Mouse (Mus musculus) G1E (cell line): ENCODE data around the gene Lzts2. TPM values are rescaled to one million over a fixed set of nuclear protein-coding genes. Genes with fewer than 3 reads are reported as not detected.

Experiments
- ATAC-seq: 2 replicates; pipeline ENCODE4 v1.8.0; 2016; ENCODE audit warnings: mild to moderate bottlenecking; ENCODE audit not compliant: insufficient number of reproducible peaks, poor library complexity, low FRiP score, severe bottlenecking; ENCODE audit errors: extremely low read depth
- DNase-seq: peaks from one replicate; pipeline ENCODE4 v3.0.0; 2012; ENCODE audit warnings: low spot score
- H3K27me3 ChIP-seq: 2 replicates; pipeline ENCODE4 v1.6.1; 2012; ENCODE audit warnings: mild to moderate bottlenecking, low read length, inconsistent platforms; ENCODE audit not compliant: insufficient read depth
- H3K36me3 ChIP-seq: replicated peaks from 2 replicates; pipeline ENCODE3; 2012; ENCODE audit warnings: mild to moderate bottlenecking, inconsistent platforms
- H3K4me1 ChIP-seq: 2 replicates; pipeline ENCODE4 v1.6.1; 2012; ENCODE audit warnings: low read depth, low read length, inconsistent platforms, mixed read lengths; ENCODE audit not compliant: insufficient read depth
- H3K4me3 ChIP-seq: 2 replicates; pipeline ENCODE4 v1.5.1; 2012; ENCODE audit warnings: low read depth, mild to moderate bottlenecking, inconsistent platforms, low read length, moderate library complexity, mixed read lengths
- H3K9me3 ChIP-seq: replicated peaks from 2 replicates; pipeline ENCODE4 v1.6.1; 2012; ENCODE audit warnings: inconsistent platforms
- CTCF ChIP-seq: IDR thresholded peaks from 2 replicates; pipeline ENCODE4 v1.5.1; 2012; ENCODE audit warnings: low read depth, low read length, inconsistent platforms, mixed read lengths
- GATA1 ChIP-seq: IDR thresholded peaks from 2 replicates; pipeline ENCODE4 v1.6.1; 2012; ENCODE audit warnings: borderline replicate concordance, low read length, inconsistent platforms, mixed read lengths
- GATA2 ChIP-seq: IDR thresholded peaks from 2 replicates; pipeline ENCODE4 v1.6.1; 2012; ENCODE audit warnings: low read depth, low read length, inconsistent platforms, borderline replicate concordance
- POLR2AphosphoS5 ChIP-seq: IDR thresholded peaks from 2 replicates; pipeline ENCODE4 v1.6.1; 2012; ENCODE audit warnings: low read depth, low read length, inconsistent platforms; ENCODE audit not compliant: insufficient replicate concordance
- TAL1 ChIP-seq: conservative IDR thresholded peaks from 2 replicates; pipeline ENCODE4 v1.6.1; 2012; ENCODE audit warnings: low read depth, low read length, inconsistent platforms, mixed read lengths
- polyA plus RNA-seq: library from polyadenylated mRNA; stranded (reverse); fragments of >175 nt; gene quantifications from 2 replicates; pipeline ENCODE4 v1.2.3, GENCODE M21; 2012
- total RNA-seq, 2 experiments: library from RNA; stranded (forward) in 1 of 2; stranded (reverse) in 1 of 2; fragments of 200-1000 nt in 1 of 2; fragments of >200 nt in 1 of 2; fragmentation: Nextera tagmentation in 1 of 2; gene quantifications; 2 replicates each; pipeline ENCODE4 v1.2.3; 2014 to 2017

Lzts2 gene
- total and polyA plus RNA-seq, 3 experiments: 21.7 to 122 (median 32.7) TPM

DNA sequence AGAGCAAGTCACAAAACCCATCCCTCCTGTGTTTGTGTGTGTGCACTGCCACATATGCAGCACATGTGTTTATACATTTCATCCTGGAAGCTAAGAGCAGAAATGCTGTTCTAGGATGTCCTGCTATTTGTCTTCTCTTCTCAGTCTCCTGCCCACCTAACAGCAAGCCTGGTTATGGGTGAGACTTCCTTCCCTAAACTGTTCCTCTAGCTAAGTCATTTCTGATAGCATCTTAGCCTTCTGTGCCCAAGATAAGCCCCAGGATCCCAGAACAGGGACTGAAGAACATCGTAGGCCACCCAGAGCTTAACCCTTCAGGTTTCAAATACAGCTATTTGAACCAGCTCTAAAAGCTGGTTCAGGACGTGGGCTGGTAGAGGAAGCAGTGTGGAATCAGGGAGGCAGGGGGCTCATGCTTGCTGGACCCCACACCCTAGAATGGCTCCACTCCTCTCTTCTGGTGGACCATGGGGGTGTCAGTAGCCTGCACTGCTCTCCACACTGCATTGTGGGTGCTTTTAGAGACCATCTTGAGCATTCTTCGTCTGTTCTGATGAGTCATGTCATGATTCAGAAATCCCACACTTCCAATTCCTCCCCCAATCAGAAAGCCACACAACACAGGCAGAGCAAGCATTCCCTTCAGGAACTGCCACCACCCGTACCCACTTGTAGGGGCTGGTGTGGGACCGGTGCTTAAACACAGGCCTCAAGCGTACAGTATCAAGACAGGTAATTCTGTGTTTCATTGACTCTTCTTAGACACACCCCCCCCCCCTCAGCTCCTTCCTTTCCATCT, 40.9 kb downstream of the Lzts2 start:
- H3K4me1 ChIP-seq: peaks cover 56% of the 10 kb centered on the region
- H3K4me3 ChIP-seq: peak overlapping the region; percentile 45; the same call in 1 of the 2 replicates
- no peaks in the 10 kb centered on the region for H3K9me3 ChIP-seq
- TF ChIP-seq POLR2AphosphoS5 (no peak), GATA1 (no peak), TAL1 (no peak; the same call in 1 of the 2 replicates), GATA2 (no peak), CTCF (no peak)
- H3K36me3 ChIP-seq: peaks cover 46% of the 10 kb centered on the region
- ATAC-seq: no peak
- H3K27me3 ChIP-seq: no peaks in the 10 kb centered on the region
- no peak for DNase-seq

- Histone ChIP-seq H3K4me1 (peaks cover 64% of the 10 kb centered on the region), H3K27me3 (no peaks in the 10 kb centered on the region), H3K4me3 (no peak overlapping the region), H3K9me3 (no peaks in the 10 kb centered on the region), H3K36me3 (peaks cover 34% of the 10 kb centered on the region)
- TF ChIP-seq TAL1 (no peak), CTCF (peak; percentile 35; the same call in 1 of the 2 replicates)
- DNase-seq (no peak), ATAC-seq (no peak)
Measured at GRCm38 (mm10) chr19:45056364-45056763, 42.1 kb downstream of the Lzts2 start.

DNA sequence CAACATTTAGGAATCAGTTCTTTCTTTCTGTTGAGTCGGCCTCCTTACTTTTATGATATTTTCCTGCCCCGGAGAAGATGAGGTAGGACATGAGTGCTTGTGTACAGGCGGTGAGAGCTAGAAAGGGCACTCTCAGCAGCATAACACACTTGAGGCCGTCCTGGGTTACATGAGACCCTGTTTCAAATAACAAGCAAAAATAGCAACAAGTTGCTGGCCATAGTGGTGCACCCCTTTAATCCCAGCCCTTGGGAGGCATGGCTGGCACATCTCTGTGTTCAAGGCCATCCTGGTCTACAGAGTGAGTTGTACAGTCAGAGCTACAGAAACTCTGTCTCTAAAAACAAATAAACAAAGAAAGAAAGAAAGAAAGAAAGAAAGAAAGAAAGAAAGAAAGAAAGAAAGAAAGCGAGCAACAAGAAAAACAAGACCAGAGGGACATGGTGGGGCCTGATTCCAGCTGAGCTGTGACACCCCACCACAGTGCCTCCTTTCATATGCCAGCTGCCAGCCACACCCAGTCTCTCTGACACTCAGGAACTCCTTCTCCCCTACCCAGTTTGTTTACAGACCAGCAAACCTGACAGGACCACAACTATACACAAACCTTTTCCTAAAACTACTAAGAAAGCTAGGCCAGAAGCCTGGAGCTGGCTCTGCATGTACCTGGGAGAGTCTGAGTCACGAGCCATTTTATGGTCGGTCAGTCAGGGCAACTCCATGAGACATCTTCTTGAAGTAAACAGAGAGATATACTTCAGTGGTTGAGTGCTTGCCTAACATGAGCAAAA, 42.9 kb downstream of the Lzts2 start:
- DNase-seq: no peak
- H3K4me1 ChIP-seq: peaks cover 65% of the 10 kb centered on the region
- ATAC-seq: no peak
- H3K9me3 ChIP-seq: no peaks in the 10 kb centered on the region
- H3K4me3 ChIP-seq: peak overlapping the region; percentile 40; the same call in 1 of the 2 replicates
- no peak for TF ChIP-seq GATA1
- no peak for TF ChIP-seq CTCF
- no peak for TF ChIP-seq GATA2
- TF ChIP-seq POLR2AphosphoS5: no peak
- no peak for TF ChIP-seq TAL1
- H3K27me3 ChIP-seq: no peaks in the 10 kb centered on the region
- H3K36me3 ChIP-seq: peaks cover 28% of the 10 kb centered on the region

DNA sequence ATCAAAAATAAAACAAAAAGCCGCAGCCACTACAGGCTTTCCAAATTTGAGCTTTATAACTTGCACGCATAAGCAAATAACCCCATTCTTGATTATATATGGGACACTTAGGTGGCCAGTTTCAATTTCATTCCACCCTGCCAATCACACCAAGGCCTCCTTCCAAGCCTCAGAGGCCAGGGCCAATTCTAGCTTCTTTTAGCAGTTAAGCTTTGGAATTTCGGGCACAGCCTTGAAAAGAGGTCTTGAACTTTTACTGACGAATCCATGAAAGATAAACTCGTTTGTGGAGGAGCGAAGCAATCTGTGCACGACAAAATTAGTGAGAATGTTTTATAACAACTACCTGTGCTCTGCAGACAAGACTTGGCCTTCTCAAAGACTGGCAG, 43.5 kb downstream of the Lzts2 start:
- no peak for DNase-seq
- peaks cover 70% of the 10 kb centered on the region for H3K4me1 ChIP-seq
- H3K36me3 ChIP-seq: peaks cover 22% of the 10 kb centered on the region
- ATAC-seq: no peak
- H3K27me3 ChIP-seq: no peaks in the 10 kb centered on the region
- TF ChIP-seq POLR2AphosphoS5 (no peak), CTCF (no peak), TAL1 (no peak), GATA2 (no peak), GATA1 (no peak)
- no peaks in the 10 kb centered on the region for H3K9me3 ChIP-seq
- H3K4me3 ChIP-seq: peak overlapping the region; percentile 69

DNA sequence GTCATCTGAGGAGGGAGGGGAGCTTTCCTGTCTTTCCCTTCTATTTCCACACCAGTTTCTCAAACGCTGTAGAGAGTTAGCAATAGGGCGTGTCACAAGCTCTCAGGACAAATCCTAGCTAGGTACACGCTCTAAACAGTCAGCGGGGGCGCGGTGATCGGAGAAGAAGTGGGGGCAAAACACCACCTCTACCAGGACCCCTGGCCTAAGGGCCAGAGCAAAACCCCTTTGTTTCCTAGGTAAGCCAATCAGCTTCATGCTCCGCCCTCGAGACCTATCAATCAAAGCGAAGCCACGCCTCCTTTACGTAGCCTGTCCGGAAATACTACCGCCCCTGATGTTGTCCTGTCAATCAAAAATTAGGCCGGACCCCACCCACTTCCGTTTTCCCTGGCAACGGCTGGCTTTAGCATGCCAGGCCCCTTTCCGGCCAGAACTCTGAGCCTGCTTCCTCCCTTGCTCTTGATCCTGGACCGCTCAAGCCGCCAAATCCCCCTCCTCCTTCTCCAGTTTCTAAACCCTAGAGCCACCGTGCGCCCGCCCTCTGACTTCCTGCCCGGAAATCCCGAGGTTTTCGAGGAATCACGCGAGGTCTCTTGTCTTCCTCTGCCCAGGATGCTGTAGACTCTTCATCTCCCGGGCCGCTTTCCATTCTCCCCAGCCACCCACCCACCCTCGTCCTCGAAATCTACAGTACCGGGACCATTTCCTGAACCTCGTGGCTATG, 44.1 kb downstream of the Lzts2 start:
- Histone ChIP-seq H3K27me3 (no peaks in the 10 kb centered on the region), H3K36me3 (peaks cover 16% of the 10 kb centered on the region), H3K4me1 (peaks cover 68% of the 10 kb centered on the region), H3K9me3 (no peaks in the 10 kb centered on the region), H3K4me3 (peak overlapping the region; percentile 69)
- ATAC-seq: peak; percentile 86
- DNase-seq: peak; percentile 60
- no peak for TF ChIP-seq CTCF
- TF ChIP-seq GATA2: no peak
- no peak for TF ChIP-seq TAL1
- no peak for TF ChIP-seq GATA1
- no peak for TF ChIP-seq POLR2AphosphoS5

DNA sequence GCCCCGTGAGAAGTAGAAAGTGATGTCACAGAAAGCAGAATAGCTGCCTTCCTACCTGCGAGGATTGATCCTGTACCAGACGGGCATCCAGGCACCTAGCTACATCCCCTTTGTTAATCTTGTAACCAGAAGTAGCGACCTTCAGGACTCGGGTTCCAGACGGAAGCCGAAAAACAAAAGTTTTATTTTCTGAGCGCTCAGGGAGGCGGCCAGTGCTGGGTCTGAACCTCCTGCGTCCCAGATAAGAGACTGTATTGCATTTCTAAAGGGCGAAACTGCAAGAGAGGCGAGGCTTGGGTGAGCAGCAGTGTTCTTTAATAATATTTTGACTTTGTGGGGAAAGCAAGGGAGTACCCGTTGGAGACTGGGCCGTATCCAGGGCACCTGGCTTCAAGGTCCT, 44.6 kb downstream of the Lzts2 start:
- Histone ChIP-seq H3K9me3 (no peaks in the 10 kb centered on the region), H3K36me3 (peaks cover 10% of the 10 kb centered on the region), H3K4me3 (peak overlapping the region; percentile 69), H3K4me1 (peaks cover 66% of the 10 kb centered on the region), H3K27me3 (no peaks in the 10 kb centered on the region)
- ATAC-seq (no peak), DNase-seq (no peak)
- no peak for TF ChIP-seq GATA1
- TF ChIP-seq POLR2AphosphoS5: no peak
- no peak for TF ChIP-seq TAL1
- TF ChIP-seq GATA2: no peak
- TF ChIP-seq CTCF: no peak
